Mouse (Mus musculus) lung, adult 10 weeks (tissue): ENCODE results near the gene Clec2h. TPM values are rescaled to one million over a fixed set of nuclear protein-coding genes. Genes with fewer than 3 reads are reported as not detected.

Source experiments
- polyA plus RNA-seq: library from polyadenylated mRNA; stranded (reverse); fragments of 350-450 nt; fragmentation: Illumina TruSeq; extraction: RNeasy Lipid Tissue Mini Kit (QIAGEN cat#74804); gene quantifications from one replicate; pipeline ENCODE4 v1.2.3, GENCODE M21; 2014; ENCODE audit warnings: low read depth, low replicate concordance; ENCODE audit not compliant: insufficient read depth

Clec2h gene
- polyA plus RNA-seq = not detected

DNA sequence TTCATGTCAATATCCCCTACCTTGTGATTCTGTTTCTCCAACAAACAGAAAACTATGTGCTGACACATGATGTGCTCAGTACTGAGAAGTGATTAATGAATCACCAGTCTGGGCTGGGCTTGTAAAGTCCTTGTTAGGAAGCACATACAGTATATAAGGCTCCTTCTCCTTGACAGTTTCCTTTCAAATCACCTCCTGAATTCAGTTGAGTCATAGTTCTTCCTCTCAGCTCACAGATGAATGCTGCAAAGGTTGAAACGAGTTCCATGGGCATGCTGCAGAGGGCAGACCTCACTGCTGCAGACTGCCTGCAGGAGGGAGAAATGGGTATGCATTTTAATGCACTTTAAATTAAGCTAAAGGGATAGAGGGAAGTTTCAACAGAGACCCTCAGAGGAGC is at the start of gene Clec2h:
Gene Clec2h, plus strand, starts transcription at position 180 of the 400 bp plus-strand sequence.

DNA sequence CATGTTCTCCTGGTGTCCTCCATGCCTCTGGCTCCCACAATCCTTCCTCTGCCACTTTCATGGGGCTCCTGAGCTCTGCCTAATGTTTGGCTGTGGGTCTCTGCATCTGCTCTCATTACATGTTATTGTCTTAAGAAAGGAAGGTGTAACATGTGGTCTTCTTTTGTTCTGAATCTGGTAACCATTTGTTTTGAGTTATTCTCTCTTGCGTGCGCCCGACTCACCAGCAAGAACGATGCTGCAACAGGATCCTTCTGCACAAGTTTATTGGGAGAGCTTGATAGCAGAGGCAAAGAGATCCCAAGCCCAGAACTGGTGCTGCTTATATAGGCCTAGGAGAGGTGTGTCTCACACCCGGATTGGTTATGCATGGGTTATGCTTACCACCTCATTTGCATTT is 38.8 kb upstream of the Clec2h start, which contains the start of gene Klrb1a:
Gene Klrb1a, minus strand, starts transcription at position 101 of the 400 bp plus-strand sequence.

DNA sequence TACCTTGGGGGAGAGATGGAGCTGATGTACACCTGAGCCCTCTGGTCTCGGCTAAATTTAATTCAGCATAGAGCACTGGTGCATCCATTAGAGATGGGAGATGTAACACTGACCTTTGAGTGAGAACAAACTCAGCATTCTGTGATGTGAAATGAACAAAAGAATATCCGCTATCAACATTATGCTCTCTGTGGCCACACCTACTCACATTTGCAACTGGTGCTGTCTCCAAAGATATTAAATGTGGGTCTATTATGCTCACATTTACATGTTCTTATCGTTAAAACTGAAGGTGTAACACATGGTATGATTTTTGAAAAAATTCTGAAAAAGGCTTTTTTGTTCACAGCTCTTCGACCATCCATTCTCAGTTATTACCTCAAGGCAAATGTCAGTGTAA is 60.8 kb downstream of the Clec2h start, which contains the start of gene Klrb1:
Gene Klrb1, minus strand, starts transcription at position 101 of the 400 bp plus-strand sequence.

Other genes with a start within 250 kb of the Clec2h start
- 14.1 TPM for gene Itfg2, start 237.5 kb upstream of the Clec2h start, polyA plus RNA-seq
- 133 TPM for gene Fkbp4, start 223.7 kb upstream of the Clec2h start, polyA plus RNA-seq
- 1.5 TPM for gene Pzp, start 135.7 kb upstream of the Clec2h start, polyA plus RNA-seq
- 21.6 TPM for gene A2ml1, start 80.8 kb upstream of the Clec2h start, polyA plus RNA-seq
- 1.3 TPM for gene Klrb1a, start 38.9 kb upstream of the Clec2h start, polyA plus RNA-seq
- not detected for gene Klrb1, start 60.7 kb downstream of the Clec2h start, polyA plus RNA-seq
- gene Klrb1c, start 126.8 kb downstream of the Clec2h start, polyA plus RNA-seq = 7.1 TPM
- gene Gm44511, start 163.9 kb downstream of the Clec2h start, polyA plus RNA-seq = not detected
- gene Klrb1b, start 163.9 kb downstream of the Clec2h start, polyA plus RNA-seq = 5.0 TPM
- gene Clec2i, start 225.2 kb downstream of the Clec2h start, polyA plus RNA-seq = 3.0 TPM
- gene BC035044, start 228.7 kb downstream of the Clec2h start, polyA plus RNA-seq = 4.2 TPM